Mouse (Mus musculus) liver, adult 2 months (tissue): ENCODE measurements around the gene Rpl36.

Source experiments
- CTCF ChIP-seq: fragments of 200-500 bp; IDR thresholded peaks from 2 replicates; pipeline ENCODE4 v1.5.1; 2011; ENCODE audit warnings: low read depth, low read length, control low read depth
- POLR2A ChIP-seq: fragments of 200-500 bp; IDR thresholded peaks from 2 replicates; pipeline ENCODE4 v1.6.1; 2011; ENCODE audit warnings: low read length, control low read depth; ENCODE audit not compliant: insufficient read depth; ENCODE audit errors: extremely low read depth

DNA sequence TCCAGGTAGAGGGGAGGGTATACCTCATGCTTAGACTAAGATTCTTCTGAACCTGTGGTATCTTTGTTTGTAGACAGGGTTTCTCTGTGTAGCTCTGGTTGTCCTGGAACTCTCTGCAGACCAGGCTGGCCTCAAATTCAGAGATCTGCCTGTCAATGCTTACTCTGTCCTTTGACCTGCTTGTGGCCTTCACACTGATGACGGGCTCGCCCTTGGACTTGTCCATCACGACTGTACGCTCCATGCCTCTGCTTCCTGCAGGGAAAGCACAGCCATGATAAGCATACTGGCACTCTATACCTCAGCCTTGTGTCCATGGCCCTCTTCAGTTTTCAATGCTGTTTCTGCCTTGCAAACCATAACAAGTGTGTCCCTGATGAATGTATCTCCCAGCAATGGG lies 45.8 kb upstream of the Rpl36 start:
- TF ChIP-seq CTCF: no peak
- no peak for TF ChIP-seq POLR2A
